Mouse (Mus musculus): ENCODE results near the gene Mok.

GRCm38 (mm10) chr12:110837850-110838249 is 2.9 kb downstream of the Mok start:
- no peak for TF ChIP-seq CTCF (IDR thresholded peaks at IDR 0.05; ENCODE audit: extremely low read depth, insufficient read depth, low read length)
- TF ChIP-seq POLR2A (IDR thresholded peaks at IDR 0.05; ENCODE audit: extremely low read depth, insufficient read depth, low read length), result no peak

All from cortical plate, adult 2 months (tissue).